Mouse (Mus musculus) bone marrow macrophage, adult 2 months (primary cell): ENCODE data around the gene 2310033P09Rik. TPM values are rescaled to one million over a fixed set of nuclear protein-coding genes. Genes with fewer than 3 reads are reported as not detected.

ENCODE experiments used
- H3K27ac ChIP-seq: 2 replicates; pipeline ENCODE4 v1.5.1; 2012; ENCODE audit warnings: low read depth, low read length; ENCODE audit not compliant: insufficient read depth
- H3K4me1 ChIP-seq: 2 replicates; pipeline ENCODE4 v1.6.1; 2012; ENCODE audit warnings: low read length; ENCODE audit not compliant: control insufficient read depth, insufficient read depth
- H3K4me3 ChIP-seq: 2 replicates; pipeline ENCODE4 v1.5.1; 2012; ENCODE audit warnings: mild to moderate bottlenecking, low read length, moderate library complexity; ENCODE audit not compliant: insufficient read depth
- CTCF ChIP-seq: IDR thresholded peaks from 2 replicates; pipeline ENCODE4 v1.5.1; 2012; ENCODE audit warnings: low read depth, mild to moderate bottlenecking, low read length, moderate library complexity
- POLR2A ChIP-seq: IDR thresholded peaks from 2 replicates; pipeline ENCODE4 v1.6.1; 2012; ENCODE audit warnings: mild to moderate bottlenecking, low read depth, low read length, borderline replicate concordance
- polyA plus RNA-seq: library from polyadenylated mRNA; stranded (reverse); fragments of >200 nt; gene quantifications from 2 replicates; pipeline ENCODE4 v1.2.4, GENCODE M21; 2012; ENCODE audit not compliant: missing spikeins, insufficient read depth, insufficient read length

Gene 2310033P09Rik
- polyA plus RNA-seq, 1 experiment = 18.9 TPM

- Histone ChIP-seq H3K4me1 (peaks cover 38% of the 10 kb centered on the region), H3K4me3 (peak overlapping the region; percentile 92), H3K27ac (peak overlapping the region; percentile 95)
- no peak for TF ChIP-seq POLR2A
- no peak for TF ChIP-seq CTCF
Measured at GRCm38 (mm10) chr11:59227604-59228121, 19.5 kb downstream of the 2310033P09Rik start.

- Histone ChIP-seq H3K4me1 (peaks cover 31% of the 10 kb centered on the region), H3K4me3 (peak within 1 kb of the TSS; percentile 92), H3K27ac (peak within 1 kb of the TSS; percentile 95)
- TF ChIP-seq CTCF (no peak), POLR2A (0 out of 2 replicates have a peak, but pooled peaks have one; percentile 24)
Measured at GRCm38 (mm10) chr11:59228122-59228953, 20.2 kb downstream of the 2310033P09Rik start, which contains the start of gene Arf1. Arf1 (minus strand) TSS chr11:59228270.

GRCm38 (mm10) chr11:59230144-59230760 is 22.1 kb downstream of the 2310033P09Rik start:
- Histone ChIP-seq H3K4me1 (peaks cover 17% of the 10 kb centered on the region), H3K4me3 (no peak overlapping the region), H3K27ac (peak overlapping the region; percentile 35)
- TF ChIP-seq POLR2A = no peak
- peak; percentile 84 for TF ChIP-seq CTCF

- Histone ChIP-seq H3K4me3 (no peak overlapping the region), H3K4me1 (peaks cover 8% of the 10 kb centered on the region), H3K27ac (no peak overlapping the region)
- no peak for TF ChIP-seq POLR2A
- no peak for TF ChIP-seq CTCF
Measured at GRCm38 (mm10) chr11:59232797-59233196, 24.7 kb downstream of the 2310033P09Rik start.

- H3K27ac ChIP-seq = no peak overlapping the region
- TF ChIP-seq POLR2A (no peak), CTCF (peak; percentile 54)
- H3K4me1 ChIP-seq = no peaks in the 10 kb centered on the region
- H3K4me3 ChIP-seq = no peak overlapping the region
Measured at GRCm38 (mm10) chr11:59238525-59239427, 30.7 kb downstream of the 2310033P09Rik start.

- no peaks in the 10 kb centered on the region for H3K4me1 ChIP-seq
- H3K27ac ChIP-seq = no peak overlapping the region
Measured at GRCm38 (mm10) chr11:59239428-59239785, 31.3 kb downstream of the 2310033P09Rik start.

GRCm38 (mm10) chr11:59239796-59240195 is 31.7 kb downstream of the 2310033P09Rik start:
- TF ChIP-seq POLR2A (no peak), CTCF (no peak)
- no peak overlapping the region for H3K27ac ChIP-seq
- no peaks in the 10 kb centered on the region for H3K4me1 ChIP-seq
- H3K4me3 ChIP-seq = no peak overlapping the region

More at GRCm38 (mm10) chr11:59239428-59239785, 31.3 kb downstream of the 2310033P09Rik start:
- TF ChIP-seq CTCF (no peak), POLR2A (no peak)
- no peak overlapping the region for H3K4me3 ChIP-seq

GRCm38 (mm10) chr11:59241841-59242240 is 33.7 kb downstream of the 2310033P09Rik start:
- H3K4me1 ChIP-seq = no peaks in the 10 kb centered on the region
- no peak for TF ChIP-seq POLR2A
- no peak for TF ChIP-seq CTCF
- no peak overlapping the region for H3K4me3 ChIP-seq
- H3K27ac ChIP-seq = no peak overlapping the region

- no peak overlapping the region for H3K27ac ChIP-seq
- no peaks in the 10 kb centered on the region for H3K4me1 ChIP-seq
- H3K4me3 ChIP-seq = no peak overlapping the region
- no peak for TF ChIP-seq POLR2A
Measured at GRCm38 (mm10) chr11:59243856-59244255, 35.7 kb downstream of the 2310033P09Rik start.

- Histone ChIP-seq H3K4me1 (no peaks in the 10 kb centered on the region), H3K4me3 (no peak overlapping the region), H3K27ac (no peak overlapping the region)
- TF ChIP-seq CTCF = no peak
- no peak for TF ChIP-seq POLR2A
Measured at GRCm38 (mm10) chr11:59248101-59248500, 40.0 kb downstream of the 2310033P09Rik start.
